Mouse (Mus musculus) hindbrain, embryonic 13.5 days (tissue): ENCODE measurements around the gene Sppl2a. TPM values are rescaled to one million over a fixed set of nuclear protein-coding genes. Genes with fewer than 3 reads are reported as not detected.
"Not testable (repeated sequence)": the region's sequence is repeated elsewhere in the genome, so short reads cannot be mapped to it uniquely, and the experiment has no call there.

ENCODE experiments used
- ATAC-seq: fragments of 200-750 bp; cut with Nextera tagmentation; 2 replicates; pipeline ENCODE4 v1.8.0; 2017; ENCODE audit warnings: moderate TSS enrichment; ENCODE audit not compliant: low FRiP score
- H3K27ac ChIP-seq: fragments of 300-500 bp; sonication (generic); 2 replicates; pipeline ENCODE4 v1.5.1; 2015; ENCODE audit warnings: inconsistent platforms, mild to moderate bottlenecking, moderate library complexity
- H3K27me3 ChIP-seq: fragments of 300-500 bp; sonication (generic); 2 replicates; pipeline ENCODE4 v1.6.1; 2015; ENCODE audit warnings: mild to moderate bottlenecking, inconsistent platforms
- H3K36me3 ChIP-seq: fragments of 300-500 bp; sonication (generic); 2 replicates; pipeline ENCODE4 v1.6.1; 2015; ENCODE audit warnings: mild to moderate bottlenecking, inconsistent platforms
- H3K4me1 ChIP-seq: fragments of 300-500 bp; sonication (generic); replicated peaks from 2 replicates; pipeline ENCODE4 v1.6.1; 2015; ENCODE audit warnings: inconsistent platforms
- H3K4me2 ChIP-seq: fragments of 300-500 bp; sonication (generic); 2 replicates; pipeline ENCODE4 v1.6.1; 2015; ENCODE audit warnings: inconsistent platforms, mild to moderate bottlenecking, moderate library complexity
- H3K4me3 ChIP-seq: fragments of 300-500 bp; sonication (generic); 2 replicates; pipeline ENCODE4 v1.5.1; 2015; ENCODE audit warnings: mild to moderate bottlenecking, inconsistent platforms
- H3K9ac ChIP-seq: fragments of 300-500 bp; sonication (generic); 2 replicates; pipeline ENCODE4 v1.6.1; 2015; ENCODE audit warnings: mild to moderate bottlenecking, inconsistent platforms
- H3K9me3 ChIP-seq: fragments of 300-500 bp; sonication (generic); 2 replicates; pipeline ENCODE4 v1.6.1; 2016; ENCODE audit warnings: inconsistent platforms
- WGBS: fragments of 180-500 bp; shearing (Covaris S2); methylation state at CpG from one replicate; pipeline ENCODE4 v1.1.7; 2015; 5-methylcytosine and 5-hydroxymethylcytosine counted together
- polyA plus RNA-seq: library from polyadenylated mRNA; unstranded; fragments of >200 nt; fragmentation: Nextera tagmentation; extraction: Ambion mirVana; gene quantifications from 2 replicates; pipeline ENCODE4 v1.2.1, GENCODE M21; 2015

Sppl2a gene
- polyA plus RNA-seq, result 34.5 and 35.7 TPM in 2 replicates

DNA sequence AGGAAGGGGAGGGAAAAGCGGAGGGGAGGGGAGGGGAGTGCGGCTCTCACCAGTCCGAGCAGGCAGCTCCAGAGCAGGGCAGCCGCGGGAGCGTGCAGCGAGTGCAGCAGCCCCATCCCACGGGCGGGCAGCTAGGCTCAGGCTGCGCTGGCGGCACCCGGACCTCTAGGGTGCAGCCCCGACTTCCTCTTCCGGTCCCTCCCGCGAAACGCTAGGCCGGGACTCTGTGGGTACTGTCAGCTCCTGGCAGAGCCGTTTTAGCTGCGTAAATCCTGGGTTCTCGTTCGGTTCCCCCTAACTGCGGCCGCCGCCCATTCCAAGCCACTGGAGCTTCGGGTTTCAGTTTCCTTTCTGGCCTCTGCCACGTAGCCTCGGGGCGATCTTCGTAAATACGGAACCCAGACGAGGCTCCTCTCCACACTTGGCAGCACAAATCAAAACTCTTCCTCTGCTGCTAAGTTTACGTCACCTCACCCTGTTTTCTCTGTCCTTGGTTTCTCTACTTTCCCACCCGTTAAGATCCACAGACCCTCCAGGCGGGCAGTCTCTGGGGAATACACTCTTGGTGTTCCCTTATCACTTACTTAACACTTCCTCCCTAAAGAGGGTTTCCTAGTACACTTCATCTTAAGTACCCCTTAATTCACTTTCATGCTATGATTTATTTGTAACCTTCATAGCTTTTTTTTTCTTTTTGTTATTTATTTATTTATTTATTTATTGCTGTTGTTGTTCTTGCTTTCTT lies at the start of gene Sppl2a:
TSS of gene Sppl2a (minus strand) at position 339 of the 745 bp plus-strand sequence.
- H3K4me1 ChIP-seq, result peaks cover 16% of the 10 kb centered on the region
- ATAC-seq, result peak; percentile 100
- peak within 1 kb of the TSS; percentile 98 for H3K27ac ChIP-seq
- peak within 1 kb of the TSS; percentile 55 for H3K4me3 ChIP-seq
- under 1% methylated on average over 30 of the region's 35 CpGs for WGBS
- H3K9ac ChIP-seq, result peak within 1 kb of the TSS; percentile 78
- 0 out of 2 replicates have a peak, but pooled peaks cover 2% of the 10 kb centered on the region for H3K27me3 ChIP-seq
- H3K36me3 ChIP-seq, result no peaks in the 10 kb centered on the region
- H3K9me3 ChIP-seq, result no peaks in the 10 kb centered on the region
- H3K4me2 ChIP-seq, result peak within 1 kb of the TSS; percentile 71

DNA sequence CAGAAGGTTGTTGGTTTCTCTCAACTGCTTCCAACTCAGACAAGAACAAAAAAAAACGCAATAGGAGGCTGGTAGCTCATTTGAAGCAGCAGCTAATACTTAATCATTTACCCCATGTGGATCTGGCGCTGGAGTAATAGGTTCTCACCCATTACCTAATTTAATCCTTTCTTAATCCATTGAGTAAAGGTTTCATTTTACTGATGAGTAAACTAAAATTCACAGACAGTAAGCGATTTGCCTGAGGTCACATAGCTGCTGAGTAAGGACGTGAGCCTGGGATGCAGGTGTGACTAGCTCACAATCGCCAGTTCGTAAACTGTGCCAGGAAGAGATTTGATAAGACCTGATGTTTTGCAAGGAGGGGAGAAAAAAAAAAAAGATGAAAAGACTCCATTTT lies 44.4 kb upstream of the Sppl2a start:
- WGBS, result 76% methylated on average over 6 of the region's 6 CpGs
- no peak overlapping the region for H3K9ac ChIP-seq
- ATAC-seq, result no peak

DNA sequence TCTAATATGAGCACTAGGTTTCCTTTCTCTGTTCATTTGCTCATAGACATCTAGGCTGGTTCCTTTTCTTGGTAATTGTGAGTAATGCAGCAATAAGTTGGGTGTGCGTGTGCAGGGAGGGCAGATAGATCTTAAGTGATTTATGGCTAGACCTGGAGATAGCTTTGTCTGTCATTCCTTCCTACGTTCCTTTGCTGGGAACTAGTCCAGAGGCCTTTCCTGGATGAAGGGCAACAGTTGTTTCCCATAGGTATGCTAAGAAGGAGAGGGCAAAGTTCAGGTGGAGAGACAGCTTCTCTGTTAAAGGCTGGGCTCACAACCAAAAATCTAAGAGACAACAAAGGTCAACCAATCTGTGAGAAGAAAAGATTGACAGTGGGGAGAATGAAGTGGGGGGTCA lies 28.7 kb upstream of the Sppl2a start:
- Histone ChIP-seq H3K4me1 (no peaks in the 10 kb centered on the region), H3K27me3 (no peaks in the 10 kb centered on the region), H3K36me3 (no peaks in the 10 kb centered on the region), H3K4me2 (no peak overlapping the region), H3K9me3 (no peaks in the 10 kb centered on the region), H3K27ac (no peak overlapping the region), H3K9ac (no peak overlapping the region), H3K4me3 (no peak overlapping the region)
- no peak for ATAC-seq
- 72% methylated on average over 2 of the region's 2 CpGs for WGBS

More for the DNA sequence above, 44.4 kb upstream of the Sppl2a start:
- Histone ChIP-seq H3K4me1 (no peaks in the 10 kb centered on the region), H3K4me2 (no peak overlapping the region), H3K27ac (no peak overlapping the region), H3K9me3 (no peaks in the 10 kb centered on the region), H3K4me3 (no peak overlapping the region), H3K36me3 (no peaks in the 10 kb centered on the region), H3K27me3 (no peaks in the 10 kb centered on the region)

DNA sequence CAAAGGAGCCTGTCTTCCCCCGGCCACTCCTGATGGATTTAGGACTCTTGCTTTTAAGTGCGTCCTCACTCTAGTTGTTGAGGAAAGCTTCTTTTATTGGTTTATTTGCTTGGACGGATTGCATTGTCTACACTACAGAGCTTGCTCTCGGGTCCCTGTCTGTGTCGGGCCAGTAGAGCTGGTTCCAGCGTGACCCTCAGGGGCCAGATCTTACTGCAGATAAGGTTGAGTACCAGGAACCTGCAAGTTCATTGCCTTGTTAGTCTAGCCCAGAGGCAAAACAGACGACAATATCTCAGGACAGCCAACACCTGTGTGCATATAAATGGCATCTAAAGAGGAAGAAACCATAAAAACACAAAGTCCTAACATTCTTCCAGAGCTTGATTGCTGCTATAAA lies 22.6 kb upstream of the Sppl2a start:
- 75% methylated on average over 7 of the region's 7 CpGs for WGBS
- Histone ChIP-seq H3K4me3 (no peak overlapping the region), H3K27ac (no peak overlapping the region), H3K27me3 (no peaks in the 10 kb centered on the region), H3K9ac (no peak overlapping the region), H3K9me3 (no peaks in the 10 kb centered on the region), H3K4me2 (no peak overlapping the region), H3K4me1 (no peaks in the 10 kb centered on the region), H3K36me3 (no peaks in the 10 kb centered on the region)
- no peak for ATAC-seq

DNA sequence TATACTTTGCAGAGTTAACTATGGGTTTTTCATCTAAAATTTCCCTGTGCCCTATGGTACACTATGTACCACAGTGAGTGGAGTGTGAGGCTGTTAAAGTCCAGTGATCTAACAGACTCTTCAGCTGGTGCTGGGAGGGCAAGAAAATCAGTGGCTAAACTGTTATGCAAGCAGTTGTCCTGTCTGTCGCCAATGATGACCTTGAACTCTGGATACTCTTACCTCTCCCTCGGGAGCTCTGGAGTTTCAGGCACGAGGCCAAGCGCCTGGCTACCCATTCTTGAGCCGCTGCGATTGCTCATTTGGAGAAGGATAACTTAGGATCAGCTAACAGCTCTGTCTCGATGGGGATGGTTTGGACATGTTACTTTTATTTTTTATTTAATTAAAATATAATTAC lies 18.1 kb upstream of the Sppl2a start:
- Histone ChIP-seq H3K9me3 (no peaks in the 10 kb centered on the region), H3K27me3 (no peaks in the 10 kb centered on the region), H3K9ac (no peak overlapping the region), H3K27ac (no peak overlapping the region), H3K36me3 (no peaks in the 10 kb centered on the region), H3K4me2 (no peak overlapping the region), H3K4me3 (no peak overlapping the region), H3K4me1 (no peaks in the 10 kb centered on the region)
- WGBS, result 84% methylated on average over 7 of the region's 7 CpGs
- ATAC-seq, result no peak

DNA sequence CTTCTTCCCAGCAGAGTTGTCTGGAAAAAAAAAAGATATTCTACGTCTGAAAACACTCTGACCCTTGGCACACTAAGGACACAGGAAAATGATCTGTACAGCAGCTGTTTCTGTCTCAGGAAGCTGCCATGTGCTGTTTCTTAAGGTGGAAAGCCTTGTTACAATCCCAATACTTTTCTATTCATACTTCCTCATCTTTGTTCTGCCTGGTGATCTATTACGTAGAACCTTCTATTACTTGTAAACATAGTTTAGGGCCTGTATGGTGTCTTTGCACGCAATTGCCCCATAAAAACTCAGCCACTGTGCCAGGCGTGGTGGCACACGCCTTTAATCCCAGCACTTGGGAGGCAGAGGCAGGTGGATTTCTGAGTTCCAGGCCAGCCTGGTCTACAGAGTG lies 17.4 kb upstream of the Sppl2a start:
- no peaks in the 10 kb centered on the region for H3K9me3 ChIP-seq
- 89% methylated on average over 5 of the region's 5 CpGs for WGBS
- no peak overlapping the region for H3K27ac ChIP-seq
- no peak overlapping the region for H3K9ac ChIP-seq
- H3K27me3 ChIP-seq, result no peaks in the 10 kb centered on the region
- no peaks in the 10 kb centered on the region for H3K4me1 ChIP-seq
- no peaks in the 10 kb centered on the region for H3K36me3 ChIP-seq
- no peak overlapping the region for H3K4me3 ChIP-seq
- H3K4me2 ChIP-seq, result no peak overlapping the region
- ATAC-seq, result no peak

DNA sequence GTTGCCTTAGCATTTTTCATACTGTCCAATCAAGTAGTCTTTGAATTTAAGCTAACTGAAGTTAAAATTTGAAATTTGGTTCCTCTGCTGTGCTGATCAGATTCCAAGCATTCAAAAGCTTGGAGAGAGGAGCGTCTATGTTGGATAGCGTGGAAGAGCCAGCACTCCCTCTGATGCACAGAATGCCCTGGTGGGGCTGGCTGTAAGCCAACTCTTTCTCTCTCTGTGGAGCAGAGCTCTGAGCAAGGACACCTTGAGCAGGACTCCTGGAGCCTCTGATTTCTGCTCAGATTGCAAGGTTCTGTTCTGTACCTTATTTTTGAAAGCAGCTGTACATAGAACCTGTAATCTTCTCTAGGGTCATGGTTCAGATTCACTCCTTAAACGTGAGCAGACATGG lies 16.8 kb upstream of the Sppl2a start:
- Histone ChIP-seq H3K9ac (no peak overlapping the region), H3K27ac (no peak overlapping the region), H3K9me3 (no peaks in the 10 kb centered on the region), H3K27me3 (no peaks in the 10 kb centered on the region), H3K4me1 (no peaks in the 10 kb centered on the region), H3K4me2 (no peak overlapping the region), H3K36me3 (no peaks in the 10 kb centered on the region), H3K4me3 (no peak overlapping the region)
- WGBS, result 50% methylated on average over 3 of the region's 3 CpGs
- no peak for ATAC-seq

DNA sequence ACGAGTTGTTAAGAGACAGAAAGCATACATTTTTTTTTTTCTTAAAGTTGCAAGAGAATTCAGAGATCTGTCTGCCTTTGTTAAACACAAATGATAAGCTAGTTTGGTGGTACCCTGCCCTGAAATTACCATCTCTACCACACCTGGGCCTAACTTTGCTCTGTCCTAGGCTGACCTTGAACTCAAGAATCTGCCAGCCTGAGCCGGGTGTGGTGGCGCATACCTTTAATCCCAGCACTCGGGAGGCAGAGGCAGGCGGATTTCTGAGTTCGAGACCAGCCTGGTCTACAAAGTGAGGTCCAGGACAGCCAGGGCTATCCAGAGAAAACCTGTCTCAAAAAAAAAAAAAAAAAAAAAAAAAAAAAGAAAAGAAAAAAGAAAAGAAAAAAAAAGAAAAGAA lies 16.3 kb upstream of the Sppl2a start:
- not testable (repeated sequence) for H3K36me3 ChIP-seq, H3K27me3 ChIP-seq, H3K4me2 ChIP-seq, H3K4me1 ChIP-seq, H3K9me3 ChIP-seq, H3K27ac ChIP-seq, ATAC-seq, H3K4me3 ChIP-seq, H3K9ac ChIP-seq
- 82% methylated on average over 6 of the region's 6 CpGs for WGBS

DNA sequence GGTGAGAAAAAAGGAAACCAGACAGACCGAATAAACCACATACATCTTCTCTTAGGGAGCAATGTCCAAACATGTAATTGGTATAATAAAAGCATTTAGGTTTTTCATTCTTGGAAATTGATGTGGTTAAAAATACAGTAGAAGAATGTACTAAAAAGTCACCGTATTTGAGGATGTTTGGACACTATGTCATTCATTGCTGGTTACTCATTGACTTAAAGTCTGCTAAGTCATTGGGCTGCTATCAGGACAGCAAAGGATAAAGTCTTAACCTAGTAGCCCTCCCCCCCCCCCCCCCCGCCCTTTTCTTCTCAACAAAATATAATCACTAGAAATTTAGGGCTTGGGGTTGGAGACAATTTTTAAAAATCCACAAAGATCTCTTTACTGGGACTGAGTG lies 15.2 kb upstream of the Sppl2a start:
- Histone ChIP-seq H3K4me3 (no peak overlapping the region), H3K27ac (no peak overlapping the region), H3K27me3 (no peaks in the 10 kb centered on the region), H3K9ac (no peak overlapping the region), H3K4me2 (no peak overlapping the region), H3K4me1 (no peaks in the 10 kb centered on the region), H3K9me3 (no peaks in the 10 kb centered on the region), H3K36me3 (no peaks in the 10 kb centered on the region)
- 81% methylated on average over 3 of the region's 3 CpGs for WGBS
- ATAC-seq, result no peak

DNA sequence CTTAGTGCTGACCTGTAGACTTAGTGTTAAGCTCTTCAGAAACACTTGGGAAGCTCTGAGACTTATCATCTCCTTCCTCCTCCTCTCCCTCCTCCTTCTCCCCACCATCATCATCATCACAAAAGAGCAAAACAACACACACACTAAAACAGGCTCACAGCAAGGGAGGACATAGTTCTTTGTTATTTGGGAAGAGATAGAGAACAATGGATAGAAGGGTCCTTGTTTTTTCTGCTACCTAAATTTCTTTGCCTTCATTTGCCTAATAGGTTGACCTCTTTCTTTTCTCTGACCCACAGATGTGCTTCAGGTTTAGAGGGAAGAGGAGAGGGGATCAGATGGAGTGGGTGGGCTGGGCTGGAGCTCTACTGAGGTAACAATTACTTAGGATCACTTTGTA lies 14.6 kb upstream of the Sppl2a start:
- Histone ChIP-seq H3K9me3 (no peaks in the 10 kb centered on the region), H3K4me2 (no peak overlapping the region), H3K27me3 (no peaks in the 10 kb centered on the region), H3K4me3 (no peak overlapping the region), H3K36me3 (no peaks in the 10 kb centered on the region), H3K9ac (no peak overlapping the region), H3K4me1 (no peaks in the 10 kb centered on the region), H3K27ac (no peak overlapping the region)
- ATAC-seq, result no peak

DNA sequence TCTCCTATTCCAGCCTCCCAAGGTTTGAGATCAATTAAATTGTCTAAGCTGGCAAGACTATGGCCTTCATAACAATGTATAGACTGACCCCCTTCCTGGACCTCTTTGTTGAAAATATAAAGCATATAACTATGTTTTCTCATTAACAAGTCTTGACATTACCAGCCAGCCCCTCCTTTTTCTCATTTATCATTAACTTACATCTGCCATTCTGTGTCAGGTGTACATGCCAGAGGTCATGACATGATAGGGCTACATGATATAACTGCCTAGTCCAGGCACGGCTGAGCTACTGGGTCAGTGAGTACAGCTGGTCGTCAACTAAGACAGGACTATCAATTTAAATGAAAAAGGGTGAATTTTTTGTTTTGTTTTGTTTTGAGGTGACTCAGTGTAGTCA lies 10.2 kb upstream of the Sppl2a start:
- no peaks in the 10 kb centered on the region for H3K9me3 ChIP-seq
- H3K9ac ChIP-seq, result no peak overlapping the region
- H3K4me3 ChIP-seq, result no peak overlapping the region
- H3K27me3 ChIP-seq, result no peaks in the 10 kb centered on the region
- WGBS, result 87% methylated on average over 2 of the region's 2 CpGs
- H3K4me1 ChIP-seq, result no peaks in the 10 kb centered on the region
- H3K36me3 ChIP-seq, result no peaks in the 10 kb centered on the region
- H3K27ac ChIP-seq, result no peak overlapping the region
- no peak for ATAC-seq
- H3K4me2 ChIP-seq, result no peak overlapping the region

DNA sequence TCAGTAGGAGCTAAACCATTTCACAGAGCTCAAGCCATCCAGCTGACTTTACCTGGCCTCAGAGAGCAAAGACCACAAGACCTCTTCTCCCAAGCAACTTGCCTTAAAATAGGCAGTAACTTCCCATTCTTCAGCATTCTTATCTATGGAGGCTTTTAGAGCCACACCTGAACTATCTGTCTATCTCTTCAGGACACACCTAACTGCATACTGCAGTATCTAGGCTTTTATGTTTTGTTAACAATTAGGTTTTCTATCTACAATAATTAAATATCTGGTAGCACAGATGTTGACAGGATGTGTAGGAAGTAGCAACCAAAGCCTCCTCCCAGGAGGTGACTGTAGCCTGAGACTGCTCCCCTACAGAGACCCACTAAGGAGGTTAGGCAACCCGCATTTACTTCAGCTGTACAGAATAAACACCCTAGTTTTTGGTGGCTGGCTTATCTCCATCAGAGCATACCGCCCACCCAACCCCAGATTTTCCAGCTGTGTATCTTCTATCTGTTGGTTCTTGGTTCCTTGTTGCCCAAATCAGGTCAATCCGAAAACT lies 7.4 kb upstream of the Sppl2a start:
- no peak overlapping the region for H3K9ac ChIP-seq
- WGBS, result 80% methylated on average over 3 of the region's 3 CpGs
- no peaks in the 10 kb centered on the region for H3K4me1 ChIP-seq
- no peak overlapping the region for H3K4me2 ChIP-seq
- no peak overlapping the region for H3K4me3 ChIP-seq
- no peak for ATAC-seq
- no peaks in the 10 kb centered on the region for H3K9me3 ChIP-seq
- H3K27ac ChIP-seq, result no peak overlapping the region
- H3K36me3 ChIP-seq, result no peaks in the 10 kb centered on the region
- H3K27me3 ChIP-seq, result 0 out of 2 replicates have a peak, but pooled peaks cover 2% of the 10 kb centered on the region

DNA sequence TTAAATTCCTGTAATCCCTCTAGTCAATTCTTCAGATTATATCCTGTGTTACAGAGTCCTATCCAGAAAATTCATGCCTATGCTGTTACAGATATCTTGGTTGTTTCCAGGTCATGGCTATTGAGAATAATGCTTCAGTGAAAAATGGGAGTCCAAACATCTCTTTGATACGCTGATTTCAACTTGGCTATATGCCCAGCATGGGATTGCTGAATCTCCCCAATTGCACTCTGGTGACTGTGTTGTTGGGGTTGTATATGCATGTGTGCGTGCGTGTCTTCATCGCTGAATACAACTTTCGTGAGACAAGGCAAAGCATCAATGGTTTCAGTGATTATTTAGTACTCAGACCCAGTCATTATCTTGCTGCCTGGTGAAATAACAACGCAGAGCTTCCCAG lies 5.0 kb upstream of the Sppl2a start:
- WGBS, result 68% methylated on average over 6 of the region's 6 CpGs
- Histone ChIP-seq H3K27ac (no peak overlapping the region), H3K9me3 (no peaks in the 10 kb centered on the region), H3K27me3 (0 out of 2 replicates have a peak, but pooled peaks cover 2% of the 10 kb centered on the region), H3K4me3 (no peak overlapping the region), H3K36me3 (no peaks in the 10 kb centered on the region), H3K4me1 (peaks cover 5% of the 10 kb centered on the region; the same call in 1 of the 2 replicates), H3K4me2 (no peak overlapping the region), H3K9ac (no peak overlapping the region)
- ATAC-seq, result no peak; the same call in 1 of the 2 replicates
